Mouse (Mus musculus) forebrain, embryonic 11.5 days (tissue): ENCODE measurements around the gene Cdkn1a. TPM values are rescaled to one million over a fixed set of nuclear protein-coding genes. Genes with fewer than 3 reads are reported as not detected.

Experiments
- ATAC-seq: fragments of 200-750 bp; cut with Nextera tagmentation; replicated peaks from 2 replicates; pipeline ENCODE4 v1.8.0; 2017; ENCODE audit warnings: moderate TSS enrichment; ENCODE audit not compliant: low FRiP score
- DNase-seq: peaks from one replicate; pipeline ENCODE4 v3.0.0-alpha.2; 2017; ENCODE audit warnings: low spot score
- H3K27ac ChIP-seq: fragments of 300-500 bp; sonication (generic); 2 replicates; pipeline ENCODE4 v1.5.1; 2014; ENCODE audit warnings: low read depth, low read length
- H3K27me3 ChIP-seq: fragments of 300-500 bp; sonication (generic); 2 replicates; pipeline ENCODE4 v1.6.1; 2014; ENCODE audit warnings: mild to moderate bottlenecking, low read length, mixed read lengths; ENCODE audit not compliant: control insufficient read depth, insufficient read depth
- H3K36me3 ChIP-seq: fragments of 300-500 bp; sonication (generic); 2 replicates; pipeline ENCODE4 v1.6.1; 2014; ENCODE audit warnings: mild to moderate bottlenecking, low read length, moderate library complexity, mixed read lengths; ENCODE audit not compliant: control insufficient read depth, insufficient read depth
- H3K4me1 ChIP-seq: fragments of 300-500 bp; sonication (generic); replicated peaks from 2 replicates; pipeline ENCODE4 v1.6.1; 2014; ENCODE audit warnings: low read length, mixed read lengths; ENCODE audit not compliant: control insufficient read depth, insufficient read depth
- H3K4me2 ChIP-seq: fragments of 300-500 bp; sonication (generic); 2 replicates; pipeline ENCODE4 v1.6.1; 2014; ENCODE audit warnings: low read depth, mild to moderate bottlenecking, low read length, moderate library complexity, mixed read lengths; ENCODE audit not compliant: severe bottlenecking
- H3K4me3 ChIP-seq: fragments of 300-500 bp; sonication (generic); 2 replicates; pipeline ENCODE4 v1.5.1; 2014; ENCODE audit warnings: low read depth, low read length
- H3K9ac ChIP-seq: fragments of 300-500 bp; sonication (generic); 2 replicates; pipeline ENCODE4 v1.6.1; 2014; ENCODE audit warnings: low read length
- H3K9me3 ChIP-seq: fragments of 300-500 bp; sonication (generic); 2 replicates; pipeline ENCODE4 v1.6.1; 2016; ENCODE audit warnings: low read length, mixed read lengths; ENCODE audit not compliant: control insufficient read depth
- WGBS: fragments of 180-500 bp; shearing (Covaris S2); extraction: QIAGEN DNeasy Blood & Tissue Kit; methylation state at CpG from one replicate; pipeline ENCODE4 v1.1.7; 2014; 5-methylcytosine and 5-hydroxymethylcytosine counted together
- polyA plus RNA-seq: library from polyadenylated mRNA; unstranded; fragments of >200 nt; fragmentation: Nextera tagmentation; extraction: Ambion mirVana; gene quantifications from 2 replicates; pipeline ENCODE4 v1.2.1, GENCODE M21; 2014

The Cdkn1a gene
- polyA plus RNA-seq, 1 experiment from 2014 or later: 27.3 TPM

- no peaks in the 10 kb centered on the region for H3K36me3 ChIP-seq
- peaks cover 26% of the 10 kb centered on the region for H3K27me3 ChIP-seq
- H3K4me2 ChIP-seq: peak overlapping the region; percentile 70
- H3K4me3 ChIP-seq: peak overlapping the region; percentile 43
- H3K27ac ChIP-seq: no peak overlapping the region
- no peak overlapping the region for H3K9ac ChIP-seq
- ATAC-seq (peak; percentile 86), DNase-seq (peak; percentile 91)
- H3K9me3 ChIP-seq: no peaks in the 10 kb centered on the region
- 9% methylated on average over 36 of the region's 36 CpGs for WGBS
- peaks cover 13% of the 10 kb centered on the region; the same call in 1 of the 2 replicates for H3K4me1 ChIP-seq
These were observed 2.6 kb downstream of the Cdkn1a start for GRCm38 (mm10) chr17:29093110-29093952.

GRCm38 (mm10) chr17:29093961-29094309, 3.2 kb downstream of the Cdkn1a start:
- no peak overlapping the region for H3K27ac ChIP-seq
- H3K4me3 ChIP-seq: peak overlapping the region; percentile 43
- H3K9me3 ChIP-seq: no peaks in the 10 kb centered on the region
- peak overlapping the region; percentile 70 for H3K4me2 ChIP-seq
- H3K9ac ChIP-seq: peak overlapping the region; percentile 58
- ATAC-seq (peak; percentile 31; the same call in 1 of the 2 replicates), DNase-seq (no peak)
- H3K27me3 ChIP-seq: peaks cover 26% of the 10 kb centered on the region
- peaks cover 13% of the 10 kb centered on the region; the same call in 1 of the 2 replicates for H3K4me1 ChIP-seq
- no peaks in the 10 kb centered on the region for H3K36me3 ChIP-seq
- WGBS: 1% methylated on average over 24 of the region's 24 CpGs

- ATAC-seq (peak; percentile 39), DNase-seq (peak; percentile 71)
- Histone ChIP-seq H3K4me3 (peak overlapping the region; percentile 43), H3K27ac (no peak overlapping the region), H3K4me2 (peak overlapping the region; percentile 70), H3K27me3 (peaks cover 26% of the 10 kb centered on the region), H3K36me3 (no peaks in the 10 kb centered on the region), H3K4me1 (peaks cover 13% of the 10 kb centered on the region; the same call in 1 of the 2 replicates), H3K9ac (peak overlapping the region; percentile 58), H3K9me3 (no peaks in the 10 kb centered on the region)
- WGBS: 1% methylated on average over 69 of the region's 71 CpGs
These were observed 3.8 kb downstream of the Cdkn1a start for GRCm38 (mm10) chr17:29094310-29095181.

- Histone ChIP-seq H3K4me2 (peak overlapping the region; percentile 70), H3K36me3 (no peaks in the 10 kb centered on the region), H3K27me3 (peaks cover 26% of the 10 kb centered on the region), H3K9ac (peak overlapping the region; percentile 58), H3K4me3 (peak overlapping the region; percentile 43), H3K27ac (no peak overlapping the region), H3K4me1 (peaks cover 13% of the 10 kb centered on the region; the same call in 1 of the 2 replicates), H3K9me3 (no peaks in the 10 kb centered on the region)
- DNase-seq: peak; percentile 97
- peak; percentile 74 for ATAC-seq
- WGBS: under 1% methylated on average over 44 of the region's 44 CpGs
These were observed 4.5 kb downstream of the Cdkn1a start for GRCm38 (mm10) chr17:29095201-29095733.

- 89% methylated on average over 6 of the region's 6 CpGs for WGBS
- Histone ChIP-seq H3K27me3 (peaks cover 26% of the 10 kb centered on the region), H3K4me3 (no peak overlapping the region)
These were observed 5.5 kb downstream of the Cdkn1a start for GRCm38 (mm10) chr17:29096245-29096644.

GRCm38 (mm10) chr17:29096851-29097561, 6.2 kb downstream of the Cdkn1a start:
- ATAC-seq (no peak), DNase-seq (no peak)
- Histone ChIP-seq H3K4me2 (no peak overlapping the region), H3K4me1 (peaks cover 13% of the 10 kb centered on the region; the same call in 1 of the 2 replicates), H3K9me3 (no peaks in the 10 kb centered on the region), H3K27ac (no peak overlapping the region), H3K27me3 (peaks cover 25% of the 10 kb centered on the region), H3K36me3 (no peaks in the 10 kb centered on the region), H3K9ac (no peak overlapping the region), H3K4me3 (no peak overlapping the region)
- 59% methylated on average over 7 of the region's 7 CpGs for WGBS

More at GRCm38 (mm10) chr17:29096245-29096644, 5.5 kb downstream of the Cdkn1a start:
- no peaks in the 10 kb centered on the region for H3K9me3 ChIP-seq
- DNase-seq: no peak
- ATAC-seq: no peak
- H3K9ac ChIP-seq: no peak overlapping the region
- H3K27ac ChIP-seq: no peak overlapping the region
- H3K4me2 ChIP-seq: no peak overlapping the region
- H3K36me3 ChIP-seq: no peaks in the 10 kb centered on the region
- H3K4me1 ChIP-seq: peaks cover 13% of the 10 kb centered on the region; the same call in 1 of the 2 replicates

GRCm38 (mm10) chr17:29098291-29098690, 7.5 kb downstream of the Cdkn1a start:
- Histone ChIP-seq H3K4me2 (no peak overlapping the region), H3K4me1 (peaks cover 11% of the 10 kb centered on the region; the same call in 1 of the 2 replicates), H3K36me3 (no peaks in the 10 kb centered on the region), H3K4me3 (no peak overlapping the region), H3K27me3 (peaks cover 14% of the 10 kb centered on the region), H3K9ac (no peak overlapping the region), H3K9me3 (no peaks in the 10 kb centered on the region), H3K27ac (no peak overlapping the region)
- no peak for ATAC-seq
- no peak for DNase-seq
- WGBS: 95% methylated on average over 24 of the region's 24 CpGs

GRCm38 (mm10) chr17:29099076-29099475, 8.3 kb downstream of the Cdkn1a start:
- H3K27me3 ChIP-seq: peaks cover 9% of the 10 kb centered on the region
- peaks cover 7% of the 10 kb centered on the region; the same call in 1 of the 2 replicates for H3K4me1 ChIP-seq
- no peak overlapping the region for H3K4me3 ChIP-seq
- no peaks in the 10 kb centered on the region for H3K36me3 ChIP-seq
- H3K9me3 ChIP-seq: no peaks in the 10 kb centered on the region
- ATAC-seq: no peak
- H3K4me2 ChIP-seq: no peak overlapping the region
- peak; percentile 23 for DNase-seq
- 90% methylated on average over 8 of the region's 8 CpGs for WGBS
- no peak overlapping the region for H3K9ac ChIP-seq
- H3K27ac ChIP-seq: no peak overlapping the region
